Mouse (Mus musculus) effector memory CD4-positive, alpha-beta T cell, adult 5 months (primary cell): ENCODE results near the gene Dgcr8. TPM values are rescaled to one million over a fixed set of nuclear protein-coding genes. Genes with fewer than 3 reads are reported as not detected.

Source experiments
- polyA plus RNA-seq: library from polyadenylated mRNA; unstranded; fragments of 100-300 nt; shearing (Covaris generic); gene quantifications from one replicate; pipeline ENCODE4 v1.2.1, GENCODE M21; 2017

Dgcr8 gene
- 11.0 TPM for polyA plus RNA-seq

GRCm38 (mm10) chr16:18289067-18289588 is at the start of gene Dgcr8:
Gene Dgcr8 (minus strand): TSS chr16:18289246.

GRCm38 (mm10) chr16:18258221-18258620 is 30.8 kb downstream of the Dgcr8 start, which contains the start of gene Gm49776:
Gene Gm49776 (minus strand): TSS chr16:18258321.

GRCm38 (mm10) chr16:18248433-18249363 is 40.3 kb downstream of the Dgcr8 start, which contains the start of the genes Trmt2a and Ranbp1:
Gene Trmt2a (plus strand): TSS chr16:18248679.
Gene Ranbp1 (minus strand): TSS chr16:18248732.

GRCm38 (mm10) chr16:18234671-18235388 is 54.2 kb downstream of the Dgcr8 start, which contains the start of gene Zdhhc8:
Gene Zdhhc8 (minus strand): TSS chr16:18235136.

GRCm38 (mm10) chr16:18217579-18217978 is 71.5 kb downstream of the Dgcr8 start, which contains the start of gene Ccdc188:
Gene Ccdc188 (plus strand): TSS chr16:18217879.

Other genes with a start within 250 kb of the Dgcr8 start
- 8.4 TPM for gene Dgcr6, start 236.4 kb downstream of the Dgcr8 start, polyA plus RNA-seq
- gene Prodh, start 199.0 kb downstream of the Dgcr8 start, polyA plus RNA-seq = 0.40 TPM
- gene Rtn4r, start 161.6 kb downstream of the Dgcr8 start, polyA plus RNA-seq = not detected
- not detected for gene Ccdc188, start 71.4 kb downstream of the Dgcr8 start, polyA plus RNA-seq
- 8.7 TPM for gene Zdhhc8, start 54.1 kb downstream of the Dgcr8 start, polyA plus RNA-seq
- 94.7 TPM for gene Trmt2a, start 40.6 kb downstream of the Dgcr8 start, polyA plus RNA-seq
- gene Ranbp1, start 40.5 kb downstream of the Dgcr8 start, polyA plus RNA-seq = 159 TPM
- gene Gm49776, start 30.9 kb downstream of the Dgcr8 start, polyA plus RNA-seq = not detected
- 29.3 TPM for gene Tango2, start 58.9 kb upstream of the Dgcr8 start, polyA plus RNA-seq
- gene Arvcf, start 58.9 kb upstream of the Dgcr8 start, polyA plus RNA-seq = 1.4 TPM
- 24.8 TPM for gene Txnrd2, start 137.1 kb upstream of the Dgcr8 start, polyA plus RNA-seq
- 19.1 TPM for gene Comt, start 137.6 kb upstream of the Dgcr8 start, polyA plus RNA-seq
- 6.7 TPM for gene Gnb1l, start 209.5 kb upstream of the Dgcr8 start, polyA plus RNA-seq
- gene Rtl10, start 209.7 kb upstream of the Dgcr8 start, polyA plus RNA-seq = not detected